Mouse (Mus musculus) bone marrow, adult 2 months (tissue): ENCODE measurements around the gene Trpm6.

Experiments
- CTCF ChIP-seq: fragments of 200-500 bp; IDR thresholded peaks from 2 replicates; pipeline ENCODE4 v1.5.1; 2011; ENCODE audit warnings: low read length, control low read depth; ENCODE audit not compliant: control insufficient read depth, insufficient read depth
- POLR2A ChIP-seq: fragments of 200-500 bp; IDR thresholded peaks from 2 replicates; pipeline ENCODE4 v1.6.1; 2011; ENCODE audit warnings: low read depth, mild to moderate bottlenecking, control low read depth, low read length, borderline replicate concordance; ENCODE audit not compliant: control insufficient read depth

- TF ChIP-seq CTCF = no peak
- no peak for TF ChIP-seq POLR2A
These were observed 138.8 kb downstream of the Trpm6 start for GRCm38 (mm10) chr19:18888491-18889116.
